Mouse (Mus musculus): ENCODE results near the gene Gm5901.
A peak's percentile ranks its signal among the peaks of the same experiment; 100 is the strongest.

Gene Gm5901

DNA sequence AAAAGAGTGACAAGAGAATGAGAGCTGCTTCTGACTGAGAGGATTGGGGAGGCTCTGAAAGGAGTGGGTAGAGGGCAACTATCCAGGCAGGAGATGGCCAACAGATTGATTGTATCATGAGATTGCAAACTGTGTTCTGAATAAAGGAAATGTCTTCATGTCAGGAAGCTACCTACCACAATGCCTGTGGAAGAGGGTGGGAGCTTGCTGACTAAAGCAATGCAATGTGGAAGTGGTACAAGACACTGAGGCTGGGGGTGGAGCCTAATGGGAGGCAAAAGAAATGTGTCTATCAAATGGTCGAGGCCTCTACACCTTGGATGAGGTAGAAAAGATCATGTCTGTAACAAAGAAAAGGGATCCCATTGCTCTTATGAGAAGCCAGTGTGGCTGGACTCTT is 31.5 kb downstream of the Gm5901 start:
- DNase-seq: no peak

DNA sequence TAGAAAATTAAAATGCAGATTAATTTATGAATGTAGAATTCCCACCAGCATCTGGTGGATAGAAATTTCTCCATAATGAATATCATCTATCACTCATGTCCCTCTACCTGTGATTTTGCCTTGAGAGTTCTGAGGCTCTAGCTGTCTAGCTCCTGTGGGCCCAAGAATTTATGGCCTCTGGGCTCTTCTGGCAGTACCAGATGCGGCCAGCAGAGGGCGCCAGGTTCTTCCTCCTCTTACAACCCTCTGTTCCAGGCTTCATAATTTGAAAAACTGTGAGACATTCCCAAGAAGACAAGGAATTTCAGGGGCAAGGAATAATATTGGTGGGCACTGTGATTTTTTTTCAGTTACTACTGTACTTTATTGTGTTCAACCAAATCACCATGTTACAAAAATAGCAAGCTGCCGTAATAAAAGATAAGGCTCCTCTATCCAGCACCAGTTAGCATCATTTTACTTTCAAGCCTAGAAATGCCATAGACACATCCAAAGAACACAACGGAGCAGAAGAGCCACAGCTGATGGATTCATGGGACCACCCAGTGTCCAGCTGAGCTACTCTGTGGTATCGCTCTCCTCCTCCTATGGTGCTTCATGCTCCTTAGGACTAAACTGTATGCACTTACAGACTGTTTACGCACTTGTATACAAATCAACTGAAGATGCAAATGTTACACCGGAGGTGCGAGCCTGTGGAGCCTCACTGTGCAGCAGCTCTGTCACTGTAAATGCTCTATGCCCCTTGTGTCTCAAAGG is 37.2 kb downstream of the Gm5901 start:
- peak; percentile 68 for DNase-seq

DNA sequence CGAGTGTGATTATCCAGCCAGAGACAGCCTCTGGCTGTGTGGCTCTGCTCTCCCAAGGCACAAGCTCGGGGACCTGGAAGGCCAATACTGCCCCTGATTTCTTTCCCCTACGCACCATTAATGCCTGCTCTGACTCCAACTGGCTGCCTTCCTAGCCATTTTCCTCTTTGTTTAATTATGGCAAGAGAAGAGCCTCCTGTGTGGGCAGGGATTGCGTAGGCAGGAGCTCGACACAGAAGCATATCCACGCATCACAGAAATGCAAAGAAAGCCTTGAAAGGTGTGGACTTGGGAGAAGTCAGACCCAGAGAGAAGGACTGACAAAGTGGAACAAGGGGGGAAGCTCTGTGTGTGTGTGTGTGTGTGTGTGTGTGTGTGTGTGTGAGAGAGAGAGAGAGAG is 39.5 kb downstream of the Gm5901 start:
- DNase-seq: no peak

DNA sequence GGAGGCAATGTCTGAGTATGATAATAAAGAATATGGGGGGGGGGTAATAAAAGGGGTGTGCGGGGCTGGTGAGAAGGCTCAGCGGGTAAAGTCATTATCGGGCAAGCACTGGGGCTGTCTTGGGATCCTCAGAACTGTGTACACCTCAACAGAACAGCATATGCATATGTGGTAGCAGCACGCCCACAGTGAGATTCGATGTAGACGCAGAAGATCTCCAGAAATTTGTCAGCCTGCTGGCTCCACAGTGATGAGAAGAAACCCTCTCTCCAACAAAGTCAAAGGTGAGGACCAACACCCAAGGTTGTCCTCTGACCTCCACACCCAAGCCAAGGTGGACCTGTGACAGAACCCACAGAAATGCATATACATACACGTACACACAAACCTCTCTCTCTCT is 41.7 kb downstream of the Gm5901 start:
- DNase-seq: no peak

DNA sequence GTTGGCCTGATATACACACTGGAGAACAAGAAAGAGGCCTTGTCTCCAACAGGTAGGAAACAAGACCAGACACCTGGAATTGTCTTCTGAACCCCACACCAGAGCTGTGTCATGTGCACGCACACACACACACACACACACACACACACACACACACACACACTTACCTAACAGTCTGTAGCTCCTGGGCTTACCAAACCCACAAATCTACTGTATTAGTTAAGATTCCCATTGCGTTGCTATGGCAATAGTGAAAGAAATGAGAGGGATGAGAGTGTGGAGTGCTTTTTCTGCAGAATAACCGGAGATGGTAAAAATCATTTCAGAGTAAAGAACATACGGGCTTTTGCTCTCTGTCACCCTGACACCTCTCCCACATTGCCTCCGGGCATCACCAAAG is 43.3 kb downstream of the Gm5901 start:
- DNase-seq: no peak

DNA sequence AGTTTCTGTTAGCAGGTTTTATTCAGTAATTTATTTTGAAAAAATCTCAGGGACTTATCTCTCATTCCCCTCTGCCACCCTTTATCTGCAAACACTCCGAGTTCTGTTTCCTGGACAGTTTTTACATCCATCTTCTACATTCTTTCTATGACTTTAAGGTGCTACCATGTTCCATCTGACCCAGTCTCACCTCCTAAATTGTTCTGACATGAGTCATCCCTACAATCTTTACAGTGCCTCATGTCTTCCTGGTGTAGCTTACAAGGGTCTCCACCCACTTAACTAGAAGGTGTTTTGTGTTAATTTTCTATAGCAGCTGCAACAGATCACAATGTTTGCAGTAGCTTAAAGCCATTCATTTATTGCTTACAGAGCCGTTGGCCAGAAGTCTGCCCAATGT is 46.1 kb downstream of the Gm5901 start:
- no peak for DNase-seq

DNA sequence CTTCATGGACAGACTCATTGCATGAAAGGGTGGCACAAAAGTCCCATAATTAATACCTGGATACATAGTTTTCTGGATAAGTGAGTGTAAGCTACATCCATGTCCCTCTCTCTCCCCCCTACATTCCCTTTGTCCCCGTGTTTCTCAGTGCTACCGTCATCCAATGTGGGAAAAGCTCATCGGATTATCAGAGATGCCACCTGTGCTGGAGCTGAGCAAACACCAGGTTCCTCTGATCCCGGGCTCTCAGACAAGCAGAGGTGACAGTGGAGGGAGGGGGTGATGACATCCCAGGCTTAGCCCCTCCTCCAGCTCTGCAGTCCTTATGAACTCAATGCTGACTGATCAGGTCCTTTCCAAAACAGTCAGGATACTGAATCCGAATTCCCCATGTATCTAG is 49.5 kb downstream of the Gm5901 start:
- no peak for DNase-seq

DNA sequence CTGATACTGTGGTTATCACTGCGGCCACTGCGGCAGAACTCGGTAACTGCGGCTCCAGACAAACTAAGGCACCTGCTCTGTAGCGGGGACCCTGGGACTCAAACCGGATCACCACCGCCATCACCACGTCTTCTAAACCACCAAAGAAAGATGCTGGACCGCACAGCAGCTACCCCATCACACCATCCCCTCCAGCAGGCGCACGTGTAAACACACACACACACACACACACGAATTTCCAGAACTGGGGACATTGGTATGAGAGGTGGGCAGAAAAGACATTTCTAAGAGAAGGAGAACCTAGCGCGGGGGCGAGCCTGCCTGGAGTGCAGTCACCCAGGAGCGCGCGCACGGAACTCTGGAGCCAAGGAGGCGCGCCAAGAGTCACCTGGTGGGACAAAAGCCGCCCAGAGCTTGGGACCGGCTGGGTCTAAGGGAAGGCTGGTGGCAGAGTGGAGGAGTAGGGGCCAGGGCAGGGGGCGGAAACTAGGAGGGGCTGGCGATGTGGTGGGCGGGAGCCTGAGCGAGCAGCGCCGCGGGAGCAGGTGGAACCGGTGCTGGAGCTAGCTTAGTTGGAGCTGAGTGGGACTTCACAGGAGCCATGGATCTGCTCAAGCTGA is 50.7 kb downstream of the Gm5901 start, which contains the start of gene Cckbr:
TSS of gene Cckbr (plus strand) at position 308 of the 620 bp plus-strand sequence.
- no peak for DNase-seq

DNA sequence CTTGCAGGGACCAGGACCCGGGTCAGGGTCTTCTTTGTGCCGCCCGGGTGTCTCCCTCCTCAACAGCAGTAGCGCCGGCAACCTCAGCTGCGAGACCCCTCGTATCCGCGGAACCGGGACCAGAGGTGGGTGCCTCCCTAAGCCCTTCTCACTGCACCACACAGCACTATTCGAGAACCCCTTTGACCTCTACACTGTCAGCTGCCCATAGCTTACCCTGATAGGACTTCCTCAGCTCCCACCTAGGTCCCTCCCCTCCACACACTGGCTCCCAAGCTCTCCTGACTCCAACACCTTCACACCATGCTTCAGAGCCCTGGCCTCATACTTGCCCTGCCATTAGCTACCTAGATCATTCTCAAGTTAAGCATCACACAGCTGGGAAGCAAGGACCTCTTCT is 51.2 kb downstream of the Gm5901 start:
- DNase-seq: no peak
